Mouse (Mus musculus) right cerebral cortex, adult 18-20 months (tissue): Measurements from ENCODE around the gene Zfp983.
"Not testable (repeated sequence)": the region's sequence is repeated elsewhere in the genome, so short reads cannot be mapped to it uniquely, and the experiment has no call there.

ENCODE experiments used
- DNase-seq: peaks from one replicate; pipeline ENCODE4 v3.0.0; 2022; ENCODE audit warnings: mixed read lengths

Gene Zfp983

DNA sequence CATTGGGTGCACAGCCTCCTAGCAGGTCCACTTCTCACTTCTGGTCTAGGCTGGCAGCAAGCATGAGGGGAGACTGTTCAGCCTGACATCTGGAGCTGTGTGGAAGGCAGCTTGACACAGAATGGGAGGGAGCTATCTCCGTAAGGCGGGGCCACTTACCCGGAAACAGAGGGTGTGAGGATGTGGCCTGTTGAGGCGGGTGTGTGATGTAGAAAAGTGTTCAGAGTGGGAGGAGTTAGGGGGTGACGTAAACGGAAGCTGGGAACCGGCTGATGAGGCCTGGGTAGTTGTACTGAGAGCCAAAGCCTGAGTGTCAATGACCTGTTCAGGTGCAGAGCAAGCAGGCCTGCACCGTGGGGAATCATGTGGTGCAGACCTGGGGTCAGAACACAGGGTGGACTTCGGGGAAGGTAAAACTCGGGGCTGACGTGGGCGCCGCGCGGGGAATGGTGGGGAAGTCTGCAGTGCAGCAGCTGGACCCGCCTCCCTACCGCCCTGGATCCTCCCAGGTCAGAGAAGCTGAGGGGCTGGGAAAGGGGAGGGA lies at the start of gene Zfp983:
TSS of gene Zfp983 (plus strand) at position 261 of the 544 bp plus-strand sequence.
- DNase-seq: peak; percentile 82

DNA sequence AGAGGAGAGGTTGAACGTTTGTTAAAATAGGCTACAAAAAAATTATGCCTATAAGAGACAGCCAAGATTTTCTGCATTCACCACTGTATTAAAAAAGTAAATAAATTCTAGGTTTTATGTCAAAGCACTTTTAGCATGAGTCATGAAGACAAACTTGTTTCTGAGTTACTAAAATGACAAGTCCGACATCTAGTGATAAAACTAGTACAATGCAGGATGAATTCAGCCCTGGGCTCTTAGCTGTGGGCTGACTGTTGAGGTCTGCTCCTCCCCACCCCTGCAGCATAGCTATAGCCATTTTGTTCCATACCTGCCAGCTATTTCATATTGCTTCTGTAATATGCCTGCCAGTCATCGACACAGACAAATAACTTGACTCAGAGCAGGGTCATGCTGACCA lies 34.1 kb upstream of the Zfp983 start:
- no peak for DNase-seq

DNA sequence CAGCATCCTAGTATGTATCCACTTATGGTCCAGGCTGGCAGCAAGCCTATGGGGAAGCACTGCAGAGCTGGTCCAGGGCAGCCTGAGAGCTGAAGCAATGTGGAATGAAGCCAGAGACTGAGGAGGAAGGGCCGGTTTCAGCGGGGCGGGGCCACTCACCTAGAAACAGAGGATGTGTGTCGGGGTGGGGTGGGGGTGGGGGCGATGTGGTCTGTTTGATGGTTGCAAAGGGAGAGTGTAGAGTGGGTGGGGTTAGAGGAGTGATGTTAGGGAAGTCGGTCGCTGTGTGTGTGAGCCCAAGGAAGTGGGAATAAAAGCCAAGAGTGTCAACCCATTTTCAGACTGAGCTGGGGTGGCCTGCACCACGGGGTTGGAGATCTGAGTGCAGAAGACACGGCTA lies 33.1 kb upstream of the Zfp983 start:
- no peak for DNase-seq

DNA sequence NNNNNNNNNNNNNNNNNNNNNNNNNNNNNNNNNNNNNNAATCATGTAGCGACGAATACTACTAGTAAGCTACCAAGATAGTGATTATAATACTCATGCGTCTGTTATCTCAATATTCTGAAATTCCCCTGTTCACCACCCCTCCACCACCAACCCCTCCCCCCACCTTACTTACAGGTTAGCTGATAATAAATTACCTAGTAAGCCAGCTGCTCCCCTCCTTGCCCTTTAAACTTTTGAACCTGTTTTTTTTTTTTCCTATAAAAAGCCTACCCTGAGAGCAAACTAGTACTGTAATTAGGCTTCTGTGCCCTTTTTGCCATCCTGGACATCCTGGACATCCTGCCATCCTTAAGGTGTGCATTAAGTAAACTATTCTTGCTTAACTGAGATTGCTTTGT lies 26.8 kb upstream of the Zfp983 start:
- no peak for DNase-seq

DNA sequence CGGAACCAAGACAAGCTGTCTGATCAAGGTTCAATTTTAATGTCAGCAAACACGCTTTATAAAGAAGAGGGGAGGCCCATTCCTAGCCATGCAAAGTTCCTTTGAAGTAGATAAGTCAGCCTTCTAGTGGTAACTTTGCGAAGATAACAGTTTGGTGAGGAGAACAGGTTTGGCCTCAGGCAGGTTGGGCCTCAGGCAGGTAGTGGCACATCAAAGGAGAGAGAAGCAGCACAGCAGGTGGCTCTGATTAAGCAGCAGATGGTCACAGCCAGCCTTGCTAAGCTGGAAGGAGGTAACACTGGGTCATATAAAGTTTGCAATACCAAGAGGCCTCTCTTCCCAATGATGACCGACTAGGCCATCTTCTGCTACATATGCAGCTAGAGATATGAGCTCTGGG lies 14.7 kb upstream of the Zfp983 start:
- not testable (repeated sequence) for DNase-seq

DNA sequence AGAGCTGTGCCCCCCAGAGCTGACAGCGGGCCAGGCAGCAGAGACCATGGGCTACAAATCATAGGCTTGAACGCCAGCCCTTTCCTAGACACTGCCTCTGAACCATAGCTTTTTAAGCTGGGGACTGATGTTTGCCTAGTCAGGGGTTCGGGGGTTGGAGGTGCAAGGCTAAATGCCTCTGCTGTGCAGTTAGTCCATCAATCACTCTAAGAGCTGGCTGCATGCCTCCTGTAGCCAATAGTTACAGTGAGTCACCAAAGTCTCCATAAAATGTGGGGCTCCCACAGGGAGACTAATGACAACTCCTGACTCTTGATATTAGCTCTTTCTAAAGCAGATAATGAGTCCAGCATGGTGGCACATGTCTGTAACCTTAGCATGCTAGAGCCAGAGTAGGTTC lies 1.6 kb upstream of the Zfp983 start:
- no peak for DNase-seq

DNA sequence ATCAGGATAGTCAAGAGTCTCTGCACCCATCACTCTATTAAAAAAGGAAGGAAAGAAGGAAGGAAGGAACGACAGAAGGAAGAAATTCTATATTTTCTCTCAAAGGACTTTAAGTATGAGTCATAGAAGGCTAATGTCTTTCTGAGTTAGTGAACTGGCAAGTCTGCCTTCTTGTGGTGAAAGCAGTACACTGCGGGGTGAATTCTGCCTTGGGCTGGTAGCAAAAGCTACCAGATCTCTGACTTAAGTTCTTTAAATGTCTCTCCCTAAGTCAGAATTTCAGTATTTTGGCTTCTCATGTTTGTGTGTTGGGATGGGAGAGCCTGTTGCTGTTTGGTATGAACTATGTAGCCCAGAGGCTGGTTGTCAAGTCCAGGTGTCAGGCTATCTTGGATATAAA lies 488 bp upstream of the Zfp983 start:
- peak; percentile 3 for DNase-seq

DNA sequence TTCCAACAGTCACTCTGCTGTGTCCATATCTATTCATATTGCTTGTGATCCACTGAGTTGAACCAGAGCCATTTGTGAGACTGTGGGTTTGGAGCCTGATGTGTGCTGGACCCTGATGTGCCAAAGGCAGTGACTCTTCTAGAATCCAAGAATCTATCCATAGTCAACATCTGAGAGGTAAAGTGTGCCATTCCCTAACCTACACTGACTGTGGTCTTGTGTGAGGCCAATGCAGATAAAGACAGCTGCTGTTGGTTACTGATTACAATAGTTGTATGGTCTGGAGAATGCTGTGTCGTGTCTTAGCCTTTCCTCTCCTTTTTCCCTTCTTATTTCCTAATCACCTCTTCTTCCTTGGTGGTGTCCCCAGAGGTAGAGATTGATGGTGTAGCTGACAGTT lies 28.4 kb downstream of the Zfp983 start:
- DNase-seq: not testable (repeated sequence)

DNA sequence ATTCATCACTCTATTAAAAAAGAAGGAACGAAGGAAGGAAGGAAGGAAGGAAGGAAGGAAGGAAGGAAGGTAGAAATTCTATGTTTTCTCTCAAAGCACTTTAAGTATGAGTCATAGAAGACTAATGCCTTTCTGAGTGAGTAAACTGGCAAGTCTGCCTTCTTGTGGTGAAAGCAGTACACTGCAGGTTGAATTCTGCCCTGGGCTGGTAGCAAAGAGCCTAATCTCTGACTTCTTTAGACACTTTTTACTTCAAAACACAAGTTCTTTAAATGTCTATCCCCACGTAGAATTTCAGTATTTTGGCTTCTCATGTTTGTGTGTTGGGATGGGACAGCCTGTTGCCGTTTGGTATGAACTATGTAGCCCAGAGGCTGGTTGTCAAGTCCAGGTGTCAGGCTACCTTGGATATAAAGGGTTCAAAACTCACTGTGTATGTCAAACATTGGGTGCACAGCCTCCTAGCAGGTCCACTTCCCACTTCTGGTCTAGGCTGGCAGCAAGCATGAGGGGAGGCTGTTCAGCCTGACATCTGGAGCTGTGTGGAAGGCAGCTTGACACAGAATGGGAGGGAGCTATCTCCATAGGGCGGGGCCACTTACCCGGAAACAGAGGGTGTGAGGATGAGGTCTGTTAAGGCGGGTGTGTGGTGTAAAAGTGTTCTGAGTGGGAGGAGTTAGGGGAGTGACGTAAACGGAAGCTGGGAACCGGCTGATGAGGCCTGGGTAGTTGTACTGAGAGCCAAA lies 29.0 kb downstream of the Zfp983 start:
- DNase-seq: peak; percentile 90

DNA sequence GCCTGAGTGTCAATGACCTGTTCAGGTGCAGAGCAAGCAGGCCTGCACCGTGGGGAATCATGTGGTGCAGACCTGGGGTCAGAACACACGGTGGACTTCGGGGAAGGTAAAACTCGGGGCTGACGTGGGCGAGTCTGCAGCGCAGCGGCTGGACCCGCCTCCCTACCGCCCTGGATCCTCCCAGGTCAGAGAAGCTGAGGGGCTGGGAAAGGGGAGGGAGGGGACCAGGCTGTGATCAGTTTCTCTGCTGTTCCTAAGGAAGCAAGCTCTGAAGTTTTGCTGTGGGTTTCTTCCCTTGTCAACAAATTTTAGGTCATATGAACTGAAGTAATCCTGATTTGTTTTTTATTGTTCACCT lies 29.6 kb downstream of the Zfp983 start:
- DNase-seq: not testable (repeated sequence)

DNA sequence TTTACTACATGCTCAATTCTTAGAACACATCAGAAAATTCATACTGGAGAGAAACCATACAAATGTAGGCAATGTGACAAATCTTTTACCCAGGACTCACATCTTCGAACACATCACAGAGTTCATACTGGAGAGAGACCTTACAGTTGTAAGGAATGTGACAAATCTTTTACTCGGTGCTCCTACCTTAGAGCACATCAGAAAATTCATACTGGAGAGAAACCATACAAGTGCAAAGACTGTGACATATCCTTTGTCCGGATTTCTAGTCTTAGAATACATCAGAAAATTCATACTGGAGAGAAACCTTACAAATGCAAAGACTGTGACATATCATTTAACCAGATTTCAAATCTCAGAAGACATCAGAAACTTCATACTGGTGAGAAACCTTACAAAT lies 41.1 kb downstream of the Zfp983 start, which contains the start of gene Gm10226:
TSS of gene Gm10226 (plus strand) at position 301 of the 400 bp plus-strand sequence.
- DNase-seq: no peak

DNA sequence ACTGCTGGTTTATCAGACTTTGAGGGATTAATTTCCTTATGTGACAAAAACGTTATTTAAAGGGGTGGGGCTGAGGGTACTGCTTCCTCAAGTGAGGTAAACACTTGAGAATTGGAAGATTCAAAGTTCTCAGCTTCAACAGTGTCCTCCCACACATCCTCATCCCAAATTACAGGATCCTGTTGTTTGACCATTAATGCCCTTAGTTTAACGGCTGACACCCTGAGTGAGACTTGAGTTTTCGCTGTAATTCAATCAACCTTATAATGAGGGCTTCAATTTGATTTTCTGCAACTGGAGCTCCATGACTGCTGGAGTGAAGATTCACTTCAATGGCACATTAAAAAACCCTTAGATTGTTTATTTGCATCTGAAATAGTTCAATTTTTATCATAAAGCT lies 42.9 kb downstream of the Zfp983 start:
- DNase-seq: no peak

DNA sequence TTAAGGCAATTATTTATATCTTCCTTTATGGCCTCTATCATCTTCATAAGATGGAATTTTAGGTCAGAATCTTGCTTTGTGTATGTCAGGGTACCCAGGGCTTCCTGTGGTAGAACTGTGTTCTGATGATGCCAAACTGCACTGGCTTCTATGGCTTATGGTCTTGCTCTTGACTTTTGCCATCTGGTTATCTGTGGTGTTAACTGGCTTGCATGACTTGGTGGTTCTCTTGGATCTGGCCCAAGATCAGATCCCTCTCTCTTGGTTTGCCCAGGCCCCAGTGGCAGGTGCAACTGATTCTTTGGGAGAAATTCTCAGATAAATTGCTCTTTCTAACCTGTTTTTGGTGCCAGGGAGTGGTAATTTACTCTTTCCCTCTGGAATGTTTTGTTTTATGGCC lies 45.6 kb downstream of the Zfp983 start:
- DNase-seq: no peak

DNA sequence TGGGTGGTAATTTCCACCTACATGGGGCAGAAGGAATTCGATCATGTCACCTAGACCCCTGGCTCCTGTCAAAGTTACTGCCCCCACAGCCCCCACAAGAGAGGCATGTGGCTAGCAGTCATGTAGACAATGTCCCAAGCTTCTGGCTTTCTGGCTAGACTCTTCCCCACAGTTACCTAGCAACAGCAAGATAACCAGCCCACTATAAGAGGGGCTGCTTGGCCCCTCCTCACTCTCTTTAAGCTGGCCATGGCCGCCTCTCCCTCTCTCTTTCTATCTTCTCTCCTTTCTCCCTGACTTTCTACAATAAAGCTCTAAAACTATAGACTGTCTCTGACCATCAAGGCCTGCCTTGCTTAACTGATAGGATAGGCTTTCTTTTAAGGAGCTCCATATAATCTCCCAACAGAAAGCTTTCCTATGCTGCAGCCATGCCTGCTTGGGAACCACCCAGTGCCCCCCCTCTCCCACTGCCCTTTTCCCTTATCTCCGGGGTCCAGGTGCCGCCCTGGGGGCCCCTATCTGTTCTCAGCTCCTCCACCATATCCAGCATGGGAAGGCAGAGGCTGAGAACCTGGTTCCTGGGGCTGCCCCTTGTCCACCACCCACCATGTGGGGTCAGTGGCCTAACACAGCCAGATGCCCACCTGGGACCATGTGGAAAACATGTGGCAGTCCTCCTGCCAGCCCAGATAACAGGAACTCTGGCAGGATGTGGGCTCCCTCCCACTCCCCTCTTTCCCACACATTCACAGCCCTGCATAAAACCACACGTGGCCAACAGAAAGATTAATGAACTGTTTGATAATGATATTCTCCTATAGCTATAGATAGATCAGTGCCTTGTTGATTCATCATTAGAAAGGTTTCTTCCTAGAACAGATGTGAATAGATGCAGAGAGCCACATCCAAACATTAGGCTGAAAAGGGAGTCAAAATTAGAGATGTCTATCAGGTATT lies 52.1 kb downstream of the Zfp983 start:
- DNase-seq: no peak

DNA sequence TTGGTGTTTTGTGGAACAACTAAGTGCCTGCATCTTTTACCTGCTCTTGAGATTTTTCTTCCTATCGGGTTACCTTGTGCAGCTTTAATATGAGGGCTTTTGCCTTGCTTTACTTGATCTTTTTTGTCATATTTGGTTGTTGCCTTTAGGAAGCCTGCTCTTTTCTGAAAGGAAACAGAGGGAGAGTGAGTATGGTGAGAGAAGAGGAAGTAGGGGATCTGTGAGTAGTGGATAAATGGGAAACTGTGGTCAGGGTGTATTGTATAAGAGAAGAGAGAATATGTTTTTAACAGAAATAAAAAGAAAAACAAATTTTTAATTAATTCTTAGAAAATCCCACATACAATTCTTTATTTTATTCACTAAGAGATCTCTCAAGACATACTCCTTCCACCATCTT lies 53.0 kb downstream of the Zfp983 start:
- no peak for DNase-seq

DNA sequence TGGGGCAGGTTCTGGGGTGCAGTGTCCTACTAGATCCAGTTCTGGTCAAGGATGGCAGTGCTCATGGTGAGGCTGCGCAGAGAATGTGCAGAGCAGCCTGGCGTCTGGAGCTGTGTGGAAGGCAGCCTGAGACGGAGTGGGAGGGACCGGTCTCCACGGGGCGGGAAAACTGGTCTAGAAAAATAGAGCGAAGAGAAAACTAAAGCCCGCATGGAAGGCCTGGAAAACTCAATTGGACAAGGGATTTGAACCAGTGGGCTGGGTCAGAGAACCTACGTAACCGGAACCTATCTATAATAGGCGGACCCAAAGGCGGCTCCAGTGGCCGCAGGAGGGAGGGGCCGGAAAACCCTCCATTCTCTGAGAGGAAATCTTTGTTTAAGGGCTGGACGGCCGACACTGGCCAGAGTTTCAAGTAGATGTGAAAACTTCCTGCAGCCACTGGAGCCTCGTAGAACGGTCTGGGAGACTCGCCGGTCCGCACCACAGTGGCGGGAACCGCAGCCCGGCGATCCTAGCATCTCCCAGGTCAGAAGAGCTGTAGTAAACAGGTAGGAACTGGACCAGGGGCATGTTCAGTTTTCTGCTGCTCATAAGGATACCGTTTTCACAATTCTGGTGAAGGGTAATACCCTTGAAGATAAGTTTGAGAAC lies 57.0 kb downstream of the Zfp983 start, which contains the start of gene Zfp760:
TSS of gene Zfp760 (plus strand) at position 399 of the 654 bp plus-strand sequence.
- peak; percentile 87 for DNase-seq

DNA sequence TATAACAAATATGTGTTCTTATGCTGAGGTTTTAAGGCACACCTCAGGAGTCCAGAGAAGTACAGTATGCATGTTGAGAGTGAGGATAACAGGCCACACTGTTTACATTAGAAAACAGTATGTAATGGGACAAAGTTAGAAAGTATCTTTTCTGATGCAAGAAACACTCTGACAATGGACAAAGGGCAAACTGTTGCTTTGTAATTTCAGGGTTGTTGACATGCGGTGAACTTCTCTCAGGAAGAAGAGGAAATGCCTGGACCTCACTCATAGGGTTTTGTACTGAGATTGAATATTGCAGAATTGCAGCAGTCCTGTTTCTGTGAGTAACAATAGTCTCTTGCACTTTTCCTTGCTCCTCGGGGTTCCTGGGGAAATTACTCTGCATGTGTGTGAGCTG lies 58.0 kb downstream of the Zfp983 start:
- no peak for DNase-seq
